Mouse (Mus musculus) spleen, postnatal 14 days (tissue): ENCODE results near the gene Il31.
A peak's percentile ranks its signal among the peaks of the same experiment; 100 is the strongest.
"Not testable (repeated sequence)": the region's sequence is repeated elsewhere in the genome, so short reads cannot be mapped to it uniquely, and the experiment has no call there.

ENCODE experiments used
- DNase-seq, 2 experiments: peaks; one replicate each; pipeline ENCODE4 v3.0.0; 2021 to 2022; ENCODE audit warnings: low spot score in 2 of 2

Il31 gene

GRCm38 (mm10) chr5:123489112-123489785 is at the start of gene Il31, which contains the start of gene Lrrc43:
Gene Il31, minus strand, starts transcription at chr5:123489489.
Gene Lrrc43, plus strand, starts transcription at chr5:123489305.
- no peak for DNase-seq

GRCm38 (mm10) chr5:123533801-123534200 is 44.5 kb upstream of the Il31 start:
- no peak for DNase-seq

- no peak for DNase-seq
Measured at GRCm38 (mm10) chr5:123530056-123530455, 40.8 kb upstream of the Il31 start.

- no peak for DNase-seq
Measured at GRCm38 (mm10) chr5:123528641-123529040, 39.4 kb upstream of the Il31 start.

GRCm38 (mm10) chr5:123525916-123526495 is 36.7 kb upstream of the Il31 start:
- no peak for DNase-seq

GRCm38 (mm10) chr5:123525281-123525680 is 36.0 kb upstream of the Il31 start, which contains the start of gene Gm49027:
Gene Gm49027, minus strand, starts transcription at chr5:123525488.
- no peak for DNase-seq

GRCm38 (mm10) chr5:123524393-123524750 is 35.1 kb upstream of the Il31 start:
- no peak for DNase-seq

GRCm38 (mm10) chr5:123523692-123524392 is 34.6 kb upstream of the Il31 start, which contains the start of gene Diablo:
Gene Diablo, minus strand, starts transcription at chr5:123524176.
- peak; percentile 97 for DNase-seq

- no peak for DNase-seq
Measured at GRCm38 (mm10) chr5:123522166-123522565, 32.9 kb upstream of the Il31 start.

- no peak for DNase-seq
Measured at GRCm38 (mm10) chr5:123521621-123522020, 32.3 kb upstream of the Il31 start.

- no peak for DNase-seq
Measured at GRCm38 (mm10) chr5:123520666-123521065, 31.4 kb upstream of the Il31 start.

- DNase-seq: no peak
Measured at GRCm38 (mm10) chr5:123514871-123515270, 25.6 kb upstream of the Il31 start.

- DNase-seq: no peak
Measured at GRCm38 (mm10) chr5:123512102-123512501, 22.8 kb upstream of the Il31 start.

- not testable (repeated sequence) for DNase-seq
Measured at GRCm38 (mm10) chr5:123511426-123511825, 22.1 kb upstream of the Il31 start.

GRCm38 (mm10) chr5:123510160-123510559 is 20.9 kb upstream of the Il31 start, which contains the start of gene B3gnt4:
Gene B3gnt4, plus strand, starts transcription at chr5:123510460.
- DNase-seq: no peak

GRCm38 (mm10) chr5:123508921-123509320 is 19.6 kb upstream of the Il31 start:
- DNase-seq: no peak

GRCm38 (mm10) chr5:123507936-123508723 is 18.8 kb upstream of the Il31 start:
- peak; percentile 45 to 57 for DNase-seq

GRCm38 (mm10) chr5:123501973-123502372 is 12.7 kb upstream of the Il31 start:
- DNase-seq: no peak

- DNase-seq: no peak
Measured at GRCm38 (mm10) chr5:123499717-123500116, 10.4 kb upstream of the Il31 start.

- DNase-seq: no peak
Measured at GRCm38 (mm10) chr5:123489935-123490334, 646 bp upstream of the Il31 start.

- DNase-seq: no peak
Measured at GRCm38 (mm10) chr5:123487659-123488395, 1.5 kb downstream of the Il31 start.
